Mouse (Mus musculus) ES-E14 (cell line): ENCODE results near the gene Ccdc93.

Source experiments
- CHD2 ChIP-seq: IDR thresholded peaks from 2 replicates; pipeline ENCODE4 v1.6.1; 2014; ENCODE audit warnings: mild to moderate bottlenecking, low read depth, low read length, inconsistent platforms
- HCFC1 ChIP-seq: IDR thresholded peaks from 2 replicates; pipeline ENCODE4 v1.6.1; 2012; ENCODE audit warnings: low read length, inconsistent platforms, borderline replicate concordance; ENCODE audit not compliant: insufficient read depth
- MAFK ChIP-seq: IDR thresholded peaks from 2 replicates; pipeline ENCODE4 v1.6.1; 2014; ENCODE audit warnings: mild to moderate bottlenecking, low read depth, low read length, inconsistent platforms; ENCODE audit not compliant: insufficient read depth
- ZC3H11A ChIP-seq: IDR thresholded peaks from 2 replicates; pipeline ENCODE4 v1.6.1; 2012; ENCODE audit warnings: low read depth, mild to moderate bottlenecking, inconsistent platforms, low read length, borderline replicate concordance

- TF ChIP-seq HCFC1 (no peak), CHD2 (no peak), MAFK (no peak), ZC3H11A (no peak)
Measured at GRCm38 (mm10) chr1:121531439-121531838, 100.6 kb downstream of the Ccdc93 start.
